Mouse (Mus musculus) thymus, postnatal 25 days (tissue): Measurements from ENCODE around the gene Cds1.
"Not testable (repeated sequence)": the region's sequence is repeated elsewhere in the genome, so short reads cannot be mapped to it uniquely, and the experiment has no call there.

Source experiments
- DNase-seq: peaks from one replicate; pipeline ENCODE4 v3.0.0; 2022

Gene Cds1

DNA sequence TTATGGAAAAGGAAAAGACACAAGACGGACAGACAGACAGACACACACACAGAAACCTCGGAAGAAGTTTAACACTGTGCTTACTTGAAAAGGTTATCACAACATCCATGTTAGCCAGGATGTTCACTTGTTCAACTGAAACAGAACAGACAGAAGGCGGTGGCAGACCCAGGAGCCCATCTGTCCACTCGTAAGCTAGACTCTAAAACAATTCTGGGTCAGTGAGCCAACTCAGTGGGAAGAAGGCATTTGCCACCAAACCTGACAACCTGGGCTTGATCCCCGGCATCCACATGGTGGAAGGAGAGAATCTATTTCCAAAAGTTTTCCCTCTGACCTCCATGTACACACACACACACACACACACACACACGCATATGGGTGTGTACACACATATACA, 67.1 kb downstream of the Cds1 start:
- DNase-seq, result no peak

DNA sequence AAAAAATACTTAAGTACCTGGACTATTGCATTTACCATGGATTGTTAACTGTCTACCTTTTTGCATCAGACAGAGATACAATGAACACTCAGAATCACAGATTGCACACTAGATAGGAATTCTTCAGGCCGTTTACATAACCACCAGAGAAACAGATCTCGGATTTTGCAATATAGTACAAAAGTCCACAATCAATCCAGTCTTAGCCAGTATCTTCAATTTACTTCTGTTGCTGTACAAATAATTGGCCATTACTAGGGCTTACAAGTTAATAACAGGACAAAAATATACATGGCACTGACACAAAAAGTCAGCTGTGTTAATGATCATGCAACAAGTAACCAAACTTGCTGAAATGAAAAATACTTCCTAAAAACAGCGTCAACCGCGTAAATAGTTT, 68.1 kb downstream of the Cds1 start:
- no peak for DNase-seq

DNA sequence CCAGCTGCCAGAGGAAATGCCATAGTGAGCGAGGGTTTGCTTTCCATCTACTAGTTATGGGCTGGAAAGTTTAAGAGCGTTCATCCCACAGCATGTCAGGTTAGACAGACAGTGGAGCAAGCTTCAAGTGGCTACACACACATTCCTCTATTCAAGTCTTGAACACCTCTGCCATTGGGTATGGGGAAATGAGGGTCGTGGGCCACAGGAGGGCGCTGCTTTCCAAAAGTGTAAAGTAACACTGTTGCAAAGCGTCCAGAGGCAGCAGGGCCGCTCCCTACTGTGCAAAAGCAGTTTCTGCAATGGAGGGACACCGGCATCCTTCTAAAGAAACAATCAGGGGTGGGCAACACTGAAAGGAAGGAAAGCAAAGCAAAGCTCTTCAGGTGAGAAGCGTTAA, 68.9 kb downstream of the Cds1 start:
- no peak for DNase-seq

DNA sequence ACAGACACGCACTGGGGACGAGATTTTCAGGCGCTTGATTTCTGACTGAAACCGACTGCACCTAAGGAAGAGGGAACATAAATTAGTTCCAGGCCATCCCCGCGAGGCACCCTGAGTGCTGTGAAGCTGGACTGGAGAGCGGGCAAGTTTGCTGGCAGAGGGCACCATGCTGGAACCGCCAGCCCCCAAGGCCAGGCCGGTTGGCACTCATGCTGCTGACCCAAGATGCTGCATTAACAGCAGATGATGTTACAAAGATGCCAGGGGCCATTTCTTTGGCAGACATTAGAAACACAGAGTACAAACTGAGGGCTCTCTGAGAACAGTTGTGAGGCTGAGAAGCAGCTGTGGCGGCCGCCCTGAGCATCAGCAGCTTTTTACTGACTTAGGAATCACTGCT, 71.3 kb downstream of the Cds1 start:
- DNase-seq, result no peak

DNA sequence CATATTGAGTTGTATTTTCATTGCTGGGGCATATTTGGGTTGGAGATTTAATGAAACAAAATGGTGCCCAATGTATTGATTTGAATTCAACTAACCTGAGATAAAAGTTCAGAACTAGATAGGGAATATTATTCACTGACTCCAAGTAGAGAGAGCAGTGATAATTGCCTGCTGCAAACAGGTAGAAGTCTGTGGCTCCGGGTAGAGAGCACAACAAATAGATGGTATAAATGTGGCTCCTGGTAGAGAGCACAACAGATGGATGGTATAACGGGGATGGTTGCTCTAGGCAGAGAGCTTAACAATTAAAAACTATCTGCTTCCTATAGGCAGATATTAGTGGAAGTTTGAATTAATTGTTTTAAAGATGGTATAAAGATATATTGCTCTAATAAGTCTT, 72.7 kb downstream of the Cds1 start:
- DNase-seq, result not testable (repeated sequence)

DNA sequence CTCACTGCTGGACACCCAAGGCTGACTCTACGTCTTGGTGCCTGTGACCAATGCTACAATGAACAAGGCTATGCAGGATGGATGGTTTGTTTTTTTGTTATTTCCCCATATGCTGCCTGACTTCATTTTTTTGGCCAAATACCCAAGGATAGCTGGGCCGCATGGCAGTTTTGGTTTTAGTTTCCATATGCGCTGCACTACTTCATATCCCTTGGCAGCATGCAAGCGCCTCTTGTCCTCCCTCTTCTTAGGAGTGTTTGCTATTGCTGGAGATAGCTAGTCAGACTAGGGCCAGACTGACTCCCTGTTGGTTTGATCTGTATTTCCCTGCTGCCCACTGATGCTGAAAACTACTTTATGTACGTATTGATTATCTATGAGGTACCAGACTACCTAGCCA, 75.5 kb downstream of the Cds1 start:
- DNase-seq, result no peak

DNA sequence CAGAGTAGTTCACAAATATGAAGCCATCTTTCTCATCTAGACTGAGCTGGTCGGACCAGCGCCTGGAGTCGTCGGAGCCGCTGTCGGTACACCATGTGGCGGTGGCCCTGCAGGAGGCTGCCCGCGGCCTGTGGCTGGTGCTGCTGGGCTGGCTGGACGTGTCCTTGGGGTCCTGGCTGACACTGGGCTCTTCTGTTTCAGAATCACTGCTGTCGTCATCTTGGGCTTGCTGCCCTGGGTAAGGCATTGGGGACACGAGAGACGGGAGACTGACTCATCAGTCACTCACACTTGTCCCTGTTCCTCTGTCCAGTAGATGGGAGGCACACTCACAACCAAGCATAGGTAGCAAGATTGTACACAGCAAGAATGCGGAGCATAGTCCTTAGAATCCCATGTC, 80.1 kb downstream of the Cds1 start:
- DNase-seq, result no peak

DNA sequence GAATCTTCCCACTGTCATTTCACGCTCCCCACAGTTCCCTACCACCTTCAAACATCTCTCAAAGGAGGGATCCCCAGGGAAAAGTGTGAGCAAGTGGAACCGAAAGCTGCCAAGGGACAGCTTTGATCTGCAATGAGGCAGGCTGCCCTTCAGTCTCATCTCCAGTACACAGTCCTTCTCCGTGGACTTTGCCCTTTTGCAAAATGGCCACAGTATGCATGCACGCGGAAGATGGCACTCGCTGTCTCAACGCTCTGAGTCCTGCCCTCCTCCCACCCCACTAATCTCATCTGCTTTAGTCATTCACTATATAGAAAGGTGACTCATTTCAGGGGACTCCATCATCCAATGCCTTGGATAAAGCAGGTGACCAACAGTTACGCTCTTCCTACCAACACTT, 81.0 kb downstream of the Cds1 start:
- no peak for DNase-seq

DNA sequence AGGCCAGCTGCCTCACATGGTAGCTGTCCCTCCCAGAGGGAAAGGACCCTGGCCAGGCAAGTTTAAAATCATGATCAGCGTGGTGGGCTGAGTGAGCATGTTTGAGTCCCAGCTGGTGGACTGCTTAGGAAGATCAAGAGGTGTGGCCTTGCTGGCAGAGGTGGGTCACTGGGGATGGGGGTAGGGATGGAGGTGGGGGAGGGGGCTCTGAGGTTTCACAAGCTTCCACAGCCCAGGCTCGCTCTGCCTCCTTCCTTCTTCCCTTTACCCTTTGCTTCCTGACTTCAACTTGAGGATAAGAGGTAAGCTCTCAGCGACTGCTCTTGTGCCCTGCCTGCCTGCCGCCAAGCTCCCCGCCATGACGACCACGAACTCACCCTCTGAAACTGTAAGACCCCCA, 82.4 kb downstream of the Cds1 start:
- no peak for DNase-seq

DNA sequence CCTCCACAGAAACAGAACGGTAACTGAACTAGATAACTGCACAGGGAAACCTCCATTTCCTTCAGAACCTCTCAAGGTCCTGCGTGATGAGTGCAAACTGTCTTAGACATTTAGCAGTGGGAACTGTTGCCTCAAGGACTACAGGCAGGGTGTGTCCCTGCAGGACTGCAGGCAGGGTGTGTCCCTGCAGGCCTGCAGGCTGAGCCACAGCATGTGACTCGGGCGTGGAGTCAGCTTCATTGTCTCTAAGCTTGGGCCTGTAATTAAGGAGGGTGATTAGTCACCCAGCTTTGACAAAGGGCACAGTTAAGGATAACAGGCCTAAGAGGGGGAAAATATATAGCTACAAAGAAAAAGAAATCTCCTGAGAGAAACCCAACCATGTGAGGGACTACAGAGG, 82.8 kb downstream of the Cds1 start:
- no peak for DNase-seq

DNA sequence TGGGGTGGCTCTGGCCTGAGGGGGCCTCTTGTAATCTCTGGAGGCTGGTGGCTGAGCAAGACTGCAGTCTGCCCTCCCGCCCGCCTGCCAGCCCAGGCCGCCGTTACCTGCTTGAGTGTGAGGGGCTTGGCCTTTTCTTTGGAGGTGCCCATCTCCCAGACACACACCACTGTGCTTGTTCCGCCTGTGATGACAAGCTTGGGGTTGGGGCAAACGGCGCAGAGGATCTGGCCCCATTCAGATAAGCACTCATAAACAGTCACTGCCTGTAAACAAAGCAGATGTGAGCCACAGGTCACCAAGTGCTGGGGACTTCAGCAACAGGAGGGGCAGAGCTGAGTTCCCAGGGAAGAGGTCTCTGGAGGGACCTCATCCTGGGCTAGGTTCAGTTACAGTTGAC, 86.2 kb downstream of the Cds1 start:
- DNase-seq, result no peak

DNA sequence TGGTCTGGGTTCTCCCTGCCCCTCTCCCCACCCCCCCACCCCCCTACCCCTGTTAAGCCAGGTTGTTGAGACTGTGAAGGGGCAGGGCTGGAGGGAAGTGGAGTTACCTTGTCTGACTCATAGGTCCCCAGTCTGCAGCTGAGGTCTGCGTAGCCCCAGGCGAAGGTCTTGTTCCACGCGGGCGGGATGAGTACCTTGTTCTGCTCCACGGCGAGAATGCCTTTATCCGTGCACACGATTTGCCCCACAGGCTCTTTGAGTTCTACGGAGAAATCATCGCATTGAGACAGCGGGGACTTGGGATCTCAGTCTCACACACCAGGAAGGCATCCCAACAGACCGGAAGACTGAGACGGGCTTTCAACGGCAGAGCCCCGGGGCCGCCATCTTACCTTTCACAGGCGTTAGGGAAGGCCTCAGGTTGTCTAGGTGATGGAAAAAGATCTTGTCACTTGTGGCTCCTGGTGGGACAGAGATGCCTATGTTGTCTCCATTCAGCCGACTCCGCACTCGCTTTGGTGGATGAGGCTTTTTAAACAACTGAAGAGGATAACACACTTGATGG, 87.3 kb downstream of the Cds1 start:
- no peak for DNase-seq

DNA sequence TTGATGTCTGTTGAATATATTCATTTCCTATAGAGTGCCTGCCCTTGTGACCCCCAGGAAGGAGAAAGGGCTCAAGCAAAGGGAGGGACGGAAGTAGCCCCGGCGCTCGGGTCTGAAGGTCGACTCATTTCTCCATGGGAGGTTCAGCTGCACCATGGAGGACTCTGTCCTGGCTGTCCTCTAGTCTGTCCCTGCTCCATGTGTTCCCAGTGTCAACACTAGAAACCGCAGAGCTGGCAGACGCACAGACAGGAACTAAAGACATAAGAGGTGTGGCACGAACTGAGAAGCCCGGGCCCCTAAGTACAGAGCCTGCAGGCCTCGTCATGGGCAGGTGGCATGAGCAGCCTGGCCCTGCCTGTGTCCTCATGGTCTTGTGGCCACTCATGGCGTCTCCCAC, 89.2 kb downstream of the Cds1 start:
- no peak for DNase-seq

DNA sequence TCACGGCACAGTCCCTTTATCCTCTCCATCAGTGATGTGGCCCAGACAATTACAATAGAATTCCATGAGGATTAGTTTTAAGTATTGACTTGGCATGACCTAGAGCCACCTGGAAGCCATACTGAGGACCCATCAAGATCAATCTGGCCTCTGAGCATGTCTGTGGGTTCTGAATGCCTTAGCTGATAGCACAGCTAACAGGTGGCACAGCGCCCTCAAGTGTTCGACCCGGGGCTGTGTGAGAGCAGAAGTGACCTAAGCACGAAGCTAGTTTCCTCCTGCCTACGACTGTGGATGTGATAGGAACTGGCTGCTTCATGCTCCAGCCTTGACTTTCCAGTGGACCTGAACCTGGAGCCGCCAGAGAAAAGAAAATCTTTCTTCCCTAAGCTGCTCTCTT, 89.7 kb downstream of the Cds1 start:
- no peak for DNase-seq

DNA sequence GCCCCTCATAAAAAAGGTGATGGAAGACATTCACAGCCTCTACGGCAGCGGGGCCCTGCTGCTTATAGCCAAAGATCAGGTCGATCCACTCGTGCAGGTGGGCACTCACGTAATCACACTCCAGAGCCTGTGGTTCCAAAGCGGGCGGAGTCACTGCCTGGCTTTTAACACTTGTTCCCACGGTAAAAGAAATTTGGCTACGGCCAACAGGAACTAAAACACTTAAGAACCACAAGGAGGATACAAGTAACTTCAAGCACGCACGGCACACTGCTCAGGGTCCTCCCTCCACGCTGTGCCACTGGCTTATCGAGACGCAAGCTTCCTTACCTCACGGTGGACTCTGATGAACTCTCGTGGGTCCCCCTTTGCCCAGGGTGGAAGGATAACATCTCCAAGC, 90.5 kb downstream of the Cds1 start:
- no peak for DNase-seq

DNA sequence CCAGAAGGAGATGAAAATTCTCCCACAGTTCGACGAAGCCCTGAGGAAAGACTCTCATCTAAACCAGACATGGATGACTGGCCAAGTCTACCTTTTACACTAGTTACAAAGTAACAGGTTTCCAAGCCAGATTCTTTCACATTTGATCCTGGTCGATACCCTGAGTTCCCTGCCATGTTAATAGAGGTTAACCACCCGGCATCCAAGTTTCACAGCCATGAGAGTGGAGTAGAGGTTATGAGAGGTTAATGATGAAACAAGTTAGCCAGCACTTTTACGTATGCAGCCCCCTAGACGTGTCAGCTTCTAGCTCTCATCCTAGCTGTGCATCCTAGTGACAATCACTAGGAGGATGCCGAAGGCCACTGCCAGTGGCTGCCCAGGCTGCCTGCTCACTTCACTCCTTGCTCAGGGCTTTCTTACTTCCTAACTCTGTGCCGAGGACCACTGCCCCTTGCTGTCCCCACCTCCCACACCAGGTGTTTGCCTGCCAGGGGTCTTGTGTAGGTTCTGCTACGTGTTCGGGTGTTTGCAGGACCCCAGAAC, 94.0 kb downstream of the Cds1 start:
- DNase-seq, result no peak

DNA sequence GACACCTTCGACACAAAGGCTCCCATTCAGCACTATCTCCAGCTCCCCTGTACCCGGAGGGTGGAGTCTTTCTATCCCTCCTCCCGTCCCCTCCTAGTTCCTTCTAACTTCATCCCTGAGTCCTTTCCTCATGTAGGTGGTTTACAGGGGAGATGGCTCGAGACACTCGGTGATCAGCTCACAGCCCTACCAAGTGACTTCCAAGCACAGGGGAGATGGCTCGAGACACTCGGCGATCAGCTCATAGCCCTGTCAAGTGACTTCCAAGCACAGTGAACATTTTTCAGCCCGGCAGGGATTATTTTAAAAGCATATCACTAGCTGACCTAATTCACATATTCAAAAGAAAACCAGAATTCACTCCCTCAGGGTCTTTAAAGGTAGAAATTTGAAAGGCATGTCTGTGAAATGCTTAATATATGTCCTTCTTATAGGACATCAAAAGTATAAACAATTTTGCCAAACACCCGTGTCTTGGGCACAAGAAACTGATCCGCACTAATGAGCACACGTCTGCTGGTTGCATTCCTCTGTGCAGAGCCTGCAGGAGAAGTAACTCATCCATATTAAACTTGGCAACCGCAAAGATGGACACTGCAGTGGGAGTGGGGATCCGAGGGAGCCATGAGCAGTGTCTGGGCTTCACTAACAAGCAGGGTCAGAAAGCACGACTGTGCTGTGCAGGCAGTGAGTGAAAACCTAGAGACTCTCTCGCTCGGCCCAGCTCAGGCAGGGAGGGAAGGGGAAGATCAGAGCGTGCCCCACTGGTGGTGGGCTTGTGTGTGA, 97.0 kb downstream of the Cds1 start:
- DNase-seq, result no peak

DNA sequence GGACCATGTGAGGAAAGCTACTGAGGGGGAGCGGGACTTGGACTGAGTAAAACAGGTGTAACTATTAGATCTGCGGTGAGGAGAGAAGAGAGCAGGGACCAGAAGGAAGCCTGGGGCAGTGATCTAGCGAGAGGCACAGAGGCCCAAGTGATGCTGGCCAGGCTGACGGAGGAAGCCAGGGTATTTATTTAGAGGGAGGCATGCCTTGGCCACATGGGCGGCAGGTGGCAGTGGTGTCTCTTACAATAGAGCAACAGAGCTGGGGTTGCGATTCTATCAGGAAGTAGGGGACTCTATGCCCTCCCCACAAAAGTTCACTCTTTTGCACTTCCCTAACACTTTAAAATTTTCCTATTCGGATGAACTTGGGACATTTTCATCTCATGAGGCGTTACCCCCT, 97.7 kb downstream of the Cds1 start:
- no peak for DNase-seq

DNA sequence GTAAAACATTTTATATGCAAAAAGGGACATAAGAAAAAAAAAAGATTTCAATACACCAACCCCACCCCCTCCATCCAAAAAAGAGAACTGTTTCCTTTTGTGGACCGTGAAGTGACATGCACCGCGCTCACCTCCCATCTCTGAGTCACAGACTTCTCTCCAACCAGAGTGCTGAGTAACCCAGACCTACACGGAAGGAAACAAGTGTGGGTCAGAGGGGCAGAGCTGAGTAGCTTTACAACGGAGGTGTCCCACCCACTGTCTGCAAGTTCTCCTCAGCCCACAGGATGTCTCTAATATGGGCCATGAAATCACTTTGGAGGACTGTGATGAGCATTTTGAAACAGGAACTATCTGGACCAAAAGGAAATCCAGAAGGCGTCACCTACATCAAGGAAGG, 99.0 kb downstream of the Cds1 start:
- DNase-seq, result no peak

DNA sequence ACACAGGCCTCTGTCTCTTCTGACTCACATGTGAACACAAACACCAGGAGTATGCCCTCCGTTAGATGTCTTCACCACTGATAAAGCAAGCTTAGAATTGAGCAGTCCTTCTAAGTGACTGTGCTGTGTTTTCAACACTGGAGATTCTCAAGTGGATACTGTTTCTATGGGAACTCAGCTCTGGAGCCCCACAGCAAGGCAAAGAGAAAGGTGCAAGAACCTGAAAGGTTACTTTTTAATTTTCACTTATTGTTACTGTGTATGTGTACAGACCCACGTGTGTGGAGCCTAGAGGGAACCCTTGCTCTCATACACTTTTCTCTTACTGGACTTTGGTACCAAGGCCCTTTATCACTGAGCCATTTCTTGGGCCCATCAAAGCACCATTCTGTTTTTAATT, 101.8 kb downstream of the Cds1 start:
- DNase-seq, result no peak
